Mouse (Mus musculus) layer of hippocampus, postnatal 25 days (tissue): ENCODE data around the gene Mapk9. TPM values are rescaled to one million over a fixed set of nuclear protein-coding genes. Genes with fewer than 3 reads are reported as not detected.

Experiments
- microRNA-seq, 2 experiments: library from miRNA; unstranded; fragments of <30 nt; microRNA quantifications; one replicate each; pipeline ENCODE4 v1.2.0; 2021
- total RNA-seq, 2 experiments: library from RNA; stranded (reverse); gene quantifications; 2 replicates each; pipeline ENCODE4 v1.2.3; 2021

Mapk9 gene
- total RNA-seq, 2 experiments from 2014 or later = 138 to 149 TPM

Small RNA genes within 50 kb of the gene (microRNA-seq; reads per million reads assigned to microRNA genes)
- 0 reads per million in 2 experiments for gene Gm23492

Other genes with a start within 250 kb of the Mapk9 start
- 1 to 10 TPM; 1.9 to 2.5 TPM for gene Flt4, start 237.5 kb upstream of the Mapk9 start, total RNA-seq
- gene Scgb3a1, start 183.1 kb upstream of the Mapk9 start, total RNA-seq = under 1 TPM in 1 of 2 experiments, not detected in 1; 0.84 TPM
- 10 to 100 TPM; 43.4 to 43.6 TPM for gene Cnot6, start 134.0 kb upstream of the Mapk9 start, total RNA-seq
- gene Gfpt2, start 52.6 kb upstream of the Mapk9 start, total RNA-seq = 1 to 10 TPM; 4.2 to 5.6 TPM
- 1 to 10 TPM; 1.9 to 2.3 TPM for gene Rasgef1c, start 55.1 kb downstream of the Mapk9 start, total RNA-seq
- 10 to 100 TPM; 80.3 to 81.6 TPM for gene Rnf130, start 178.6 kb downstream of the Mapk9 start, total RNA-seq